Mouse (Mus musculus) embryonic facial prominence, embryonic 12.5 days (tissue): ENCODE data around the gene Ncapd2. TPM values are rescaled to one million over a fixed set of nuclear protein-coding genes. Genes with fewer than 3 reads are reported as not detected.

Source experiments
- ATAC-seq: fragments of 200-750 bp; cut with Nextera tagmentation; 2 replicates; pipeline ENCODE4 v1.8.0; 2017; ENCODE audit not compliant: insufficient number of reproducible peaks, insufficient read depth, low FRiP score, low TSS enrichment
- H3K27ac ChIP-seq: fragments of 300-500 bp; sonication (generic); 2 replicates; pipeline ENCODE4 v1.5.1; 2016; ENCODE audit warnings: mild to moderate bottlenecking
- H3K27me3 ChIP-seq: fragments of 300-500 bp; sonication (generic); 2 replicates; pipeline ENCODE4 v1.6.1; 2016; ENCODE audit warnings: mild to moderate bottlenecking, moderate library complexity
- H3K36me3 ChIP-seq: fragments of 300-500 bp; sonication (generic); 2 replicates; pipeline ENCODE4 v1.6.1; 2016; ENCODE audit warnings: mild to moderate bottlenecking
- H3K4me1 ChIP-seq: fragments of 300-500 bp; sonication (generic); 2 replicates; pipeline ENCODE4 v1.6.1; 2016
- H3K4me2 ChIP-seq: fragments of 300-500 bp; sonication (generic); replicated peaks from 2 replicates; pipeline ENCODE4 v1.6.1; 2016; ENCODE audit warnings: mild to moderate bottlenecking, moderate library complexity
- H3K4me3 ChIP-seq: fragments of 300-500 bp; sonication (generic); 2 replicates; pipeline ENCODE4 v1.5.1; 2016; ENCODE audit warnings: mild to moderate bottlenecking
- H3K9ac ChIP-seq: fragments of 300-500 bp; sonication (generic); 2 replicates; pipeline ENCODE4 v1.6.1; 2016; ENCODE audit warnings: mild to moderate bottlenecking, moderate library complexity
- H3K9me3 ChIP-seq: fragments of 300-500 bp; sonication (generic); 2 replicates; pipeline ENCODE4 v1.6.1; 2016; ENCODE audit warnings: mild to moderate bottlenecking, moderate library complexity
- WGBS: fragments of 180-500 bp; shearing (Covaris S2); methylation state at CpG from one replicate; pipeline ENCODE4 v1.1.7; 2016; 5-methylcytosine and 5-hydroxymethylcytosine counted together
- polyA plus RNA-seq: library from polyadenylated mRNA; unstranded; fragments of >200 nt; fragmentation: Nextera tagmentation; extraction: Ambion mirVana; gene quantifications from 2 replicates; pipeline ENCODE4 v1.2.1, GENCODE M21; 2016

Gene Ncapd2
- polyA plus RNA-seq = 186 and 191 TPM in 2 replicates

- no peaks in the 10 kb centered on the region for H3K9me3 ChIP-seq
- H3K4me1 ChIP-seq = 0 out of 2 replicates have a peak, but pooled peaks cover 3% of the 10 kb centered on the region
- WGBS = under 1% methylated on average over 54 of the region's 54 CpGs
- ATAC-seq = peak; percentile 96
- H3K27ac ChIP-seq = peak within 1 kb of the TSS; percentile 100
- peak within 1 kb of the TSS; percentile 79 for H3K4me2 ChIP-seq
- H3K27me3 ChIP-seq = no peaks in the 10 kb centered on the region
- H3K4me3 ChIP-seq = peak within 1 kb of the TSS; percentile 72
- H3K9ac ChIP-seq = peak within 1 kb of the TSS; percentile 84
- peaks cover 37% of the 10 kb centered on the region for H3K36me3 ChIP-seq
Observed at GRCm38 (mm10) chr6:125191332-125192015, at the start of gene Ncapd2, which contains the start of gene Mrpl51. TSS of gene Ncapd2 (minus strand) at chr6:125191701. TSS of gene Mrpl51 (plus strand) at chr6:125191801.

- Histone ChIP-seq H3K4me3 (no peak overlapping the region), H3K9me3 (no peaks in the 10 kb centered on the region), H3K27ac (no peak overlapping the region), H3K4me1 (no peaks in the 10 kb centered on the region), H3K36me3 (no peaks in the 10 kb centered on the region), H3K27me3 (no peaks in the 10 kb centered on the region), H3K4me2 (no peak overlapping the region), H3K9ac (no peak overlapping the region)
- no peak for ATAC-seq
- 84% methylated on average over 5 of the region's 5 CpGs for WGBS
Observed at GRCm38 (mm10) chr6:125240617-125241016, 49.1 kb upstream of the Ncapd2 start.

- no peaks in the 10 kb centered on the region for H3K4me1 ChIP-seq
- 94% methylated on average over 5 of the region's 5 CpGs for WGBS
- no peak overlapping the region for H3K9ac ChIP-seq
- H3K4me2 ChIP-seq = no peak overlapping the region
- no peaks in the 10 kb centered on the region for H3K36me3 ChIP-seq
- no peak overlapping the region for H3K4me3 ChIP-seq
- no peak overlapping the region for H3K27ac ChIP-seq
- no peaks in the 10 kb centered on the region for H3K9me3 ChIP-seq
- no peaks in the 10 kb centered on the region for H3K27me3 ChIP-seq
- ATAC-seq = no peak
Observed at GRCm38 (mm10) chr6:125239547-125239946, 48.0 kb upstream of the Ncapd2 start.

- Histone ChIP-seq H3K27me3 (no peaks in the 10 kb centered on the region), H3K27ac (no peak overlapping the region), H3K4me3 (no peak overlapping the region), H3K36me3 (no peaks in the 10 kb centered on the region), H3K9me3 (no peaks in the 10 kb centered on the region), H3K4me2 (no peak overlapping the region), H3K4me1 (0 out of 2 replicates have a peak, but pooled peaks cover 2% of the 10 kb centered on the region), H3K9ac (no peak overlapping the region)
- 76% methylated on average over 6 of the region's 6 CpGs for WGBS
- no peak for ATAC-seq
Observed at GRCm38 (mm10) chr6:125238396-125238795, 46.9 kb upstream of the Ncapd2 start.

- Histone ChIP-seq H3K9me3 (no peaks in the 10 kb centered on the region), H3K27ac (no peak overlapping the region), H3K4me2 (no peak overlapping the region), H3K4me1 (0 out of 2 replicates have a peak, but pooled peaks cover 2% of the 10 kb centered on the region), H3K36me3 (no peaks in the 10 kb centered on the region), H3K9ac (no peak overlapping the region), H3K27me3 (no peaks in the 10 kb centered on the region), H3K4me3 (no peak overlapping the region)
- 86% methylated on average over 4 of the region's 4 CpGs for WGBS
- no peak for ATAC-seq
Observed at GRCm38 (mm10) chr6:125237421-125237820, 45.9 kb upstream of the Ncapd2 start.

GRCm38 (mm10) chr6:125236782-125237181 lies 45.3 kb upstream of the Ncapd2 start, which contains the start of gene Cd27:
TSS of gene Cd27 (minus strand) at chr6:125237010.
- Histone ChIP-seq H3K27ac (no peak within 1 kb of the TSS), H3K4me1 (peaks cover 6% of the 10 kb centered on the region; the same call in 1 of the 2 replicates), H3K9me3 (no peaks in the 10 kb centered on the region), H3K4me3 (no peak within 1 kb of the TSS), H3K36me3 (no peaks in the 10 kb centered on the region), H3K4me2 (no peak within 1 kb of the TSS), H3K27me3 (no peaks in the 10 kb centered on the region), H3K9ac (0 out of 2 replicates have a peak within 1 kb of the TSS, but pooled peaks have one; percentile 5)
- ATAC-seq = no peak
- WGBS = 34% methylated on average over 6 of the region's 6 CpGs

GRCm38 (mm10) chr6:125236341-125236740 lies 44.8 kb upstream of the Ncapd2 start:
- H3K36me3 ChIP-seq = no peaks in the 10 kb centered on the region
- H3K4me2 ChIP-seq = no peak overlapping the region
- H3K4me3 ChIP-seq = no peak overlapping the region
- no peak overlapping the region for H3K27ac ChIP-seq
- H3K27me3 ChIP-seq = no peaks in the 10 kb centered on the region
- no peak for ATAC-seq
- WGBS = 70% methylated on average over 6 of the region's 6 CpGs
- H3K4me1 ChIP-seq = peaks cover 11% of the 10 kb centered on the region; the same call in 1 of the 2 replicates
- H3K9ac ChIP-seq = no peak overlapping the region
- no peaks in the 10 kb centered on the region for H3K9me3 ChIP-seq

- no peak overlapping the region for H3K4me3 ChIP-seq
- no peaks in the 10 kb centered on the region for H3K36me3 ChIP-seq
- ATAC-seq = no peak
- H3K9me3 ChIP-seq = no peaks in the 10 kb centered on the region
- WGBS = 42% methylated on average over 5 of the region's 5 CpGs
- no peak overlapping the region for H3K9ac ChIP-seq
- H3K27ac ChIP-seq = no peak overlapping the region
- no peak overlapping the region for H3K4me2 ChIP-seq
- H3K27me3 ChIP-seq = no peaks in the 10 kb centered on the region
- H3K4me1 ChIP-seq = peaks cover 15% of the 10 kb centered on the region; the same call in 1 of the 2 replicates
Observed at GRCm38 (mm10) chr6:125234520-125234828, 43.0 kb upstream of the Ncapd2 start.

GRCm38 (mm10) chr6:125233816-125234519 lies 42.5 kb upstream of the Ncapd2 start:
- Histone ChIP-seq H3K4me2 (no peak overlapping the region), H3K27me3 (no peaks in the 10 kb centered on the region), H3K27ac (no peak overlapping the region; the same call in 1 of the 2 replicates), H3K4me3 (no peak overlapping the region), H3K4me1 (peaks cover 15% of the 10 kb centered on the region; the same call in 1 of the 2 replicates), H3K9ac (no peak overlapping the region), H3K36me3 (no peaks in the 10 kb centered on the region), H3K9me3 (no peaks in the 10 kb centered on the region)
- WGBS = 53% methylated on average over 7 of the region's 7 CpGs
- ATAC-seq = no peak

GRCm38 (mm10) chr6:125232516-125232915 lies 41.0 kb upstream of the Ncapd2 start:
- H3K27ac ChIP-seq = no peak overlapping the region
- H3K9ac ChIP-seq = no peak overlapping the region
- no peaks in the 10 kb centered on the region for H3K36me3 ChIP-seq
- no peak overlapping the region for H3K4me3 ChIP-seq
- ATAC-seq = no peak
- no peaks in the 10 kb centered on the region for H3K27me3 ChIP-seq
- no peak overlapping the region for H3K4me2 ChIP-seq
- 77% methylated on average over 6 of the region's 6 CpGs for WGBS
- H3K9me3 ChIP-seq = no peaks in the 10 kb centered on the region
- peaks cover 15% of the 10 kb centered on the region; the same call in 1 of the 2 replicates for H3K4me1 ChIP-seq

- H3K9ac ChIP-seq = no peak overlapping the region
- no peaks in the 10 kb centered on the region for H3K9me3 ChIP-seq
- peaks cover 15% of the 10 kb centered on the region; the same call in 1 of the 2 replicates for H3K4me1 ChIP-seq
- peak overlapping the region; percentile 75 for H3K4me2 ChIP-seq
- peak overlapping the region; percentile 39 for H3K4me3 ChIP-seq
- WGBS = 53% methylated on average over 4 of the region's 4 CpGs
- H3K27ac ChIP-seq = no peak overlapping the region
- no peaks in the 10 kb centered on the region for H3K36me3 ChIP-seq
- no peak for ATAC-seq
- H3K27me3 ChIP-seq = no peaks in the 10 kb centered on the region
Observed at GRCm38 (mm10) chr6:125232045-125232437, 40.5 kb upstream of the Ncapd2 start.
